Mouse (Mus musculus): Measurements from ENCODE around the gene Tnik.

The Tnik gene

GRCm38 (mm10) chr3:28263948-28264840 is 1.2 kb downstream of the Tnik start:
- no peak for DNase-seq (ENCODE audit: low read depth, low spot score)

DNA sequence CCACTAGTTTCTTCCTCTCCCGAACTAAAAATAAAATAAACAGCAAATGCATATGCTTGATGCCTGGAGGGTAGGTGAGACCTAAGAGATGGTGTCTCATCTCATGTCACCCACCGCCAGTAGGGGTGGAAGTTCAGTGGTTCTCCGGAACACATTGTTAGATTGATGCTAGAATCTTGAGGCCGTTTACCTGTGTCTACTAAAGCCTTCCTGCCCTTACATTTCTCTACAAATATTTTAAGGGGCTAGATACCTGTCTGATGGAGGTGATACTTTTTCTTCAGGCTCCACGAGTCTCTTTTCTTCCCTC is 1.8 kb downstream of the Tnik start:
- no peak for DNase-seq (ENCODE audit: low read depth, low spot score)

GRCm38 (mm10) chr3:28265183-28265582 is 2.2 kb downstream of the Tnik start:
- DNase-seq (ENCODE audit: low read depth, low spot score) = no peak

DNA sequence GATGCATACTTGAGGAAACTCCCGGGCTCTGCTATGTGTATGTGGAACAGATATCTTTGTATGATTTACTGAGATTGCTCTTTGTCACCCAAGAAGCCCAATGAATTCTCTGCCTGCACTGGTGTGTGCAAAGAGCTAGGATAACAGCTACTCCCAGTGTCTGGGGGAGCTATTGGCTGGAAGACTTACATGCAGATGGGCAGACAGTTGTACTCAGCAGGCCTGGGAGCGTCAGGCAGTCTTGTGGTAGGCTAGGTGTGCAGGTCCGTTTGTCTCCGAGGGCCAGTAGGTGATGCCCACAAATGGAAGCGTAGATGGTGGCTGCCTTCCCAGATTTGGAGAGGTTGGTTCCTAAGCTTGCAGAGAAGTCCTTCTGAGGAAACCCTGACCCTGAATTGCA is 2.6 kb downstream of the Tnik start:
- DNase-seq (ENCODE audit: low read depth, low spot score) = no peak

DNA sequence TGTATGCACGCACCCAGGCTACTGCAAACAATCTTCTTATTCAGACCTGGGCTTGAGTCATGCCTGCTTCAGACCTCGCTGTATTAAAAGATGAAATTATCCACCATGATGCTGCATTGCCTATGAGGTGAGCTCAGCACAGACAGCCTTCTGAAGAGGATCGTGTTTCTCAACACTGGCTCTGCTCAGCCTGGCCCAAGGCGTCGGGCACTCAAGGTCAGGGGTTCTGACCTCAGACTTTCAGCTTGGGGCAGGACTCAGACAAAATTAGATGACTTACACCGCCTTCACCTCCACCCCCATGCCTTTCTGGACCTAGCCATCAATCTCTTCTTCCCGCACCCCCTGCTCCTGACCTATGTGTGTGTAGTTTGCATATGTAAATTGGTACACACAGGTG is 4.2 kb downstream of the Tnik start:
- no peak for DNase-seq (ENCODE audit: low read depth, low spot score)

DNA sequence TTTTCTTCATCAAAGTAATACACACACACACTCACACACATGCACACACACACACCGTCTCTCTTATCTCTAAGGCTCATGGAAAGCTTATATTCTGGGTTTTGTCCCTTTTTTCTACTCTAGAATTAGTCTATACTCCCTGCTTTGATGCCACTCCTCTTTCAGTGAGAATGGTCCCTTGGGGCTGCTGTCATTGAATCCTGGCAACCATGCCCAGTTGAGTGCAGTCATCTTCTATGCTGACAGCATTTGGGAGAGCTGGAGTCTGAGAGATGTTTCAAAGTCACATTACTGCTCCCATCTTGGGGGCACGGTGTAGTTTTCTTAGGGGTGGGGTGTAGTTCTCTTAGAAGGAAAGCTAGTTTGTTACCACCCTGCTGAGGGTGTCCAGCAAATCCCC is 6.7 kb downstream of the Tnik start:
- DNase-seq (ENCODE audit: low read depth, low spot score) = no peak

GRCm38 (mm10) chr3:28271884-28272283 is 8.9 kb downstream of the Tnik start:
- no peak for DNase-seq (ENCODE audit: low read depth, low spot score)

DNA sequence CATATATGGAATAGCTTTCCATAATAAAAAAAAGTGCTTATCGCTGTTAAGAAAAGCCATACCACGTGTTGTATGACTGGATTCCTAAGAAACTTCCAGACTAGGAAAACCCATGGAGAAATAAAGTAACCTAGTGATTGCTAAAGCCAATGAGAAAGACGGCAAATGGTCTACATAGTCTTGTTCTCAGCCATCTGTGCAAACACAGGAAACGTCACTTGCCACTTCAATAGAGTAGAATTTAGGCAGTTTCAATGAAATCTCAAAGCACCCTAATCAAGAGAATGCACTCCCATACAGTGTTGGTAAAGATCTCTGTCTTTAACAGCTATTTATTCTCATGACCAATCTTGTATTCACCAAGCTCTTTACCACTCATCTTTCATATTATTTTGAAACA is 11.7 kb downstream of the Tnik start:
- no peak for DNase-seq (ENCODE audit: low read depth, low spot score)

- DNase-seq (ENCODE audit: low read depth, low spot score) = no peak
Observed at GRCm38 (mm10) chr3:28289693-28290092, 26.7 kb downstream of the Tnik start.

GRCm38 (mm10) chr3:28301378-28301777 is 38.4 kb downstream of the Tnik start:
- no peak for DNase-seq (ENCODE audit: low read depth, low spot score)

- no peak for DNase-seq (ENCODE audit: low read depth, low spot score)
Observed at GRCm38 (mm10) chr3:28303915-28304314, 40.9 kb downstream of the Tnik start.

- no peak for DNase-seq (ENCODE audit: low read depth, low spot score)
Observed at GRCm38 (mm10) chr3:28306852-28307251, 43.8 kb downstream of the Tnik start.

DNA sequence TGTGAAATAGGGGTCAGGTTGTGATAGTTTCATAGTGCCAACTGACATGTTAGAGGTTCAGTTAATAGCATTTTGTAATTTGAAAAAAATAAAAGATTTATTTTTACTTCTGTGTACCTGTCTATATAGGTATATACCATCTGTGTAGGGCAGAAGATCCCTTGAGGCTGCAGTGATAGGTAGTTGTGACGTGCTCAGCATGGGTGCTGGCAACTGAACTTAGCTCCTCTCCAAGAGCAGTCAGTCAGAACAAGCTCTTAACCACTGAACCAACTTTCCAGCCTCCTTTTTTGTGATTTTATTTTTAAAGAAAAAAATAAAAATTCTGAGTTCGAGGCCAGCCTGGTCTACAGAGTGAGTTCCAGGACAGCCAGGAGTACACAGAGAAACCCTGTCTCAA is 51.4 kb downstream of the Tnik start:
- no peak for DNase-seq (ENCODE audit: low read depth, low spot score)

GRCm38 (mm10) chr3:28317339-28317738 is 54.3 kb downstream of the Tnik start:
- no peak for DNase-seq (ENCODE audit: low read depth, low spot score)

DNA sequence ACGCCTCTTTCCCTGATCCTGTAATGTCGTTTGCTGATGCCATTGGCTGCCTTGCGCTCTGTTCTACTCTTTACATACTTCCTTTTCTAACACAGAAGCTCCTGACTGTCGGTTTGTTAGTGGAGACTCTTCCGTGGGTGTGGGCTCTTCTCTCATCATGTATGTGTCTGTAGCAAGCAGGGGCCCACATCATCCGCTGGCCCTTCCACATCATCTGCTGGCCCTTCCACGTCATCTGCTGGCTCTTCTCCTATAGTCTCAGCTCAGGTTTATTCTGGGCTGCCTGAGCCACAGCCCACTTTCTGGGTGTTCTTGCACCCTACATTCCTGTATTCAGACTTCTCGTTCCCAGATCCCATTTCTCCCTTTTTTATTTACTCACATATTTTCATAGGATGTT is 58.6 kb downstream of the Tnik start:
- DNase-seq (ENCODE audit: low read depth, low spot score) = no peak

DNA sequence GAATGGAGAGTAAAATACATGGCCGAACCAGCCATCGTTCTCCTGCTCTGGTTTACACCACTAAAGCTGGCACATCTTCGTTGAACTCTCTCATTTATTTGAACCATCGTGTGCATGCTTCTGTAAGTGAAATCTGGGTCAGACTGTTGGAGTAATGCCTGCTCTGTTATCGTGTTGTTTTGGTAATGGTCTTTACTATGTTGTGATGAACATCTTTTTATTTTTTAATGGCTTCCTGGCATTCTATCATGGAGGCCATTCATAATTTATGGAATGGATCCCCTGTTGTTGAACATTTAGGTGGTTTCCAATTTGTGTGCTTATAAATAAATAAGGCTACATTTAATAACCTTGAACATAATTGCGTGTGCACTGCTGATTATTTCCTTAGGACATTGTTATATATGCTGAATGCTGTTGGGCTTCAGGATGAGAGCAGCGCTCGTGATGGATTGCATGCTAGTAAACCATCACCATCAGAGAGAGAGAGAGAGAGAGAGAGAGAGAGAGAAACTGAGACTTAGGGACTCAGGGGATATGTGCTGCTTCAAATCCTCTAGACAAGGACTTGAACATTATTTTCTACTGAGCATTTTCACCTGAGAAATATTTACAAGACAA is 62.7 kb downstream of the Tnik start:
- DNase-seq (ENCODE audit: low read depth, low spot score) = no peak

DNA sequence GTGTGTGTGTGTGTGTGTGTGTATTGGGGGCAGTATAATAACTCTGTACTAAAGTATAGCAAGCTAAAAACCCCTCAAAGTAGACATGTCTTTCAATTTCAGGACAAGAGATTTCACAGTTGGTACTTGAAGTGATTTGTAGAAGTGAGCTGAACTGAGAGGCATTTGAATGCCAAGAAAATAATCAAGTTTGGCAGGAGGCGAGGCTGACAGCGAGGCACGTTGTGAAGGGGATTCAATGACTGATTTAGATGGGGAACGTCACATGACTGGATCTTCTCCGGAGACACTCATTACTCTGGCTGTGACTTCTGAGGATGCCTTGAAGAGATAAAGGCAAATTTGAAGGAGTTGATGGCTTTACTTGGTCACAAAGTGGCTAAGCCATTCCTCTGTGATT is 69.3 kb downstream of the Tnik start:
- DNase-seq (ENCODE audit: low read depth, low spot score) = peak; percentile 47

DNA sequence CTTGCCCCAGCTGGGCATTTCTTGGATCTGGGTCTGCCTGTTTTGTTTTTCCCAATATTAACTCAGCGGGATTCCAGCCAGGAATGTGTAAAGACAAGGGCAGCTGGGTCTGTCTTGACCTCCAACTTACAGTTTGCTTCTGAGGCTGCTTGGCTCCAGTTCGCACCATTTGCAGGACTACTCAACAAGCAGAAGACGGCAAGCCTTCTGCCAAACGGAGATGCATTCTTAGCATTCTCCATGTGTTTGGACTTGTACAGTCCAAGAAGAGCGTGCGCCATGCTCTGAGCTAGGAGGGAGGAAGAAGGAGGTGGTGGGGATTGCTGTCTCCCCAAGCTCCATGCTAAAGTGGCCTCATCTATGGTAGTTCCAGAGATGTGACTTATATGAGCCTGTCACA is 70.9 kb downstream of the Tnik start:
- DNase-seq (ENCODE audit: low read depth, low spot score) = peak; percentile 32

DNA sequence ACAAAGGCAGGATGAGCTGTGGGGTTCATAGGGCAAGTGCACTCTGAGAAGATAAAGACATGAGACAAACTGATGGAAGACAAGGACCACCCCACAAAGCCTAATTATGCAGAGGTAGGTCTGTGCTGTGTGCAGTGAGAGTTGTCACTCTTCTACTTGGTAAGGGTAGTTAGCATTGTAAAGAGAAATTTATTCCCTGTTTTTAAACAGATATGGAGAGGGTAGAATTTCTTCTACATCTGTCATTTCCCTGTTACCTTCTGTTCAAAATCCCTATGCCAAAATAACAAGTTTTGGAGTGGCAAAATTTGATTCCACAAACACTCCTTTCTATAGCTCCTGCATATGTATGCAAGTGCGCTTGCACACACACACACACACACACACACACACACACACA is 71.5 kb downstream of the Tnik start:
- DNase-seq (ENCODE audit: low read depth, low spot score) = peak; percentile 49

DNA sequence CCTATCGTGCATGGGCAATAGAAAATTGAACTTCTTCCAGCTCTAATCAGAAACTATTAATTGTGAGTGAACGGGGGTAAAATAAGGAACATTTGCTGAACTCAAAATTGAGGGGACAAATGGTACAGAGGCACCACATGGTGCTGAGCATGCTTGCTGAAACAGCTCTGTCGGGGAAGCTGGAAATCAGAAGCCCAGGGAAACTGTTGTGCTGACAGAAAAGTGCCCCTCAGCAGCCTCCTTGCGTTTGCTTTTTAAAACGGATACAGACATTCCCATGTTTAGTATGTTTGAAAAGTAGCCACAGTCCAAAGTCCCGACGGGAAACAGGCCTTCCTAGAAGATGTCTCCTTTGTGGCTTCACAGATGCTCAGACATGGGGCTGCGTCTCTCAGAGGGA is 77.1 kb downstream of the Tnik start:
- DNase-seq (ENCODE audit: low read depth, low spot score) = no peak

DNA sequence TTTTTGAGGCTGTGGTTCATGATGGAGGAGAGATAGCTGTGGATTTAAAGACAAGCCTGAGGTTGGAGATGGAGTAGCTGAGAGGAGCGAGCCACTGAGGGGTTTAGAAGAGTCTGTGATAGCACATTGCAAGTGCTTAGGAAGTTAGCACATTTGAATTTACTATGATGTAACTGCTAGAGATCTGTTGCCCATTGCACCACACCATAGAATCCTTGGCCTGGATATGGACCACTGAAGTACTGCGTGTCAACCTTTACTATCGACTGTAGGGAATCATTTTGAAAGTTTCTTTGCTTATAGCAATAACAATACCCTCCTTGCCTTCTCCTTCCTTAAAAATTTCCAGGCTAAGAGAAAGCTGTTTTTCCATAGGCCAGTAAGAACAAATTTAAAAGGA is 80.2 kb downstream of the Tnik start:
- DNase-seq (ENCODE audit: low read depth, low spot score) = no peak

DNA sequence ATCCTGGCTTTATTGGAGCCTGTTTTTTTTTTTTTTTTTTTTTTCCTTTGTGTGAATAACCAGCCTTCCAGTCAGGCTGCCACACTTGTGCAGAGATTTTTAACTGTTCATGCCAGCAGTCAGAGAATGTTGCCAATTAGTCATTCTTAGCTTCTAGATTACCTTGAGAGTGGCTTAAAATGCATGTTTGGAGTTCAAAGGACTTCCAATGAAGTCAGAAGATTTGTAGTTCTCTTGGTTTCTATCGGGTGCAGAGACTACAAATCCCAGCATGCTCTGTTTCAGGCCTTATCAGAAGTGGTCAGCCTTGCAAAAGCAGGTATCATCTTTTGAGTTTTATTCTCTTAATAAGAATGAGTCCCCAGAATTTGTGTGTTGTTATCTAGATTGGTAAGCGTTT is 80.6 kb downstream of the Tnik start:
- no peak for DNase-seq (ENCODE audit: low read depth, low spot score)

GRCm38 (mm10) chr3:28345446-28345845 is 82.4 kb downstream of the Tnik start:
- no peak for DNase-seq (ENCODE audit: low read depth, low spot score)

DNA sequence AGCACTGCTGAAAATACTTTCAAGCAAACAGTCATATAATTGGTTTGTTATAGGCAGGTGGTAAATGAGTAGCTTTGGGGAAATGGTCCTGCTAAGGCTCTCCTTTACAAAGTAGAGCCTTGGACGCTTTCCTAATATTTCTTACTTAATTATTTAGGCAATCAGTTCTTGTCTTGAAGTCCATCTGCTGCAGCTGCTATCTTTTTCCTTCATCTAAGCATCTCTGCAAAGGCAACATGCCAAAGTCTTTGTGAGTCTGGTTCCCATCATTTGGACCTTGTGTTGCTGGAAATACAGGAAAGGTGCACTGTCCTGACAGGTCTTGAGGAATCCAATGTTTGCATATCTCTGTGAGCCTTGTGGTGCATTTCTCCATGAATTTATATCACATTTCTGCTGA is 82.9 kb downstream of the Tnik start:
- no peak for DNase-seq (ENCODE audit: low read depth, low spot score)

Data from brain, embryonic 18.5 days (tissue).